Mouse (Mus musculus) liver, adult 2 months (tissue): ENCODE results near the gene Gh.

Source experiments
- CTCF ChIP-seq: fragments of 200-500 bp; IDR thresholded peaks from 2 replicates; pipeline ENCODE4 v1.5.1; 2011; ENCODE audit warnings: low read depth, low read length, control low read depth
- POLR2A ChIP-seq: fragments of 200-500 bp; IDR thresholded peaks from 2 replicates; pipeline ENCODE4 v1.6.1; 2011; ENCODE audit warnings: low read length, control low read depth; ENCODE audit not compliant: insufficient read depth; ENCODE audit errors: extremely low read depth

DNA sequence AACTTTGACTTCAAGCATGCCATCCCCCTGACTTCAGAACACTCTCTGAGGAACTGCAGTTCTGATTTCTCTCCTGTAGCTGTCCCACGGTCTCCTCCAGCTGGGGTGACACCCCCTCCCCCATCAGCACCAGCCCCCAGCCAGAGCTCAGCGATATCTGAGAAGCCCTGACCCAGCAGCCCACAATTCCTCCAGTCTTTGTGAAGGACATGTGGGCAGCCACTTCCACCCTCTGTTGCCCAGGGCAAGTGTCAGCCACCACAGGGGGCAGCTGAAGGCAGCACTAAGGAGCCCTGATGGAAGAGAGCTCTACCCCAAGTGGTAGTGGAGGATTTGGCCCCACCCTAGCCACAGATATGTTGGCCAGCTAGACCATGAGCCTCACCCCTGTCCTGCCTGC, 32.4 kb upstream of the Gh start:
- no peak for TF ChIP-seq CTCF
- no peak for TF ChIP-seq POLR2A
